Mouse (Mus musculus): Measurements from ENCODE around the gene Klf15. TPM values are rescaled to one million over a fixed set of nuclear protein-coding genes. Genes with fewer than 3 reads are reported as not detected.

Klf15 gene
- total and polyA plus RNA-seq, 2 experiments from 2014 or later, result 20.6 to 35.1 TPM

- Histone ChIP-seq H3K9me3 (ENCODE audit: low read length) (no peaks in the 10 kb centered on the region), H3K4me3 (ENCODE audit: low read depth, low read length) (no peak overlapping the region), H3K4me2 (ENCODE audit: low read depth, low read length, poor library complexity, severe bottlenecking) (no peak overlapping the region), H3K9ac (replicated peaks; ENCODE audit: low read length, poor library complexity, severe bottlenecking) (no peak overlapping the region), H3K4me1 (ENCODE audit: insufficient read depth, low read length) (no peaks in the 10 kb centered on the region), H3K36me3 (ENCODE audit: insufficient read depth, low read length) (peaks cover 11% of the 10 kb centered on the region), H3K27ac (ENCODE audit: low read depth, low read length) (peak overlapping the region; percentile 65), H3K27me3 (ENCODE audit: insufficient read depth, low read length) (no peaks in the 10 kb centered on the region)
- 65% methylated on average over 12 of the region's 12 CpGs for WGBS
- TF ChIP-seq CTCF (IDR thresholded peaks at IDR 0.05), result no peak
- ATAC-seq (ENCODE audit: low FRiP score) (peak; percentile 66), DNase-seq (ENCODE audit: low spot score) (peak; percentile 77)
Observed at GRCm38 (mm10) chr6:90470947-90471541, 8.7 kb downstream of the Klf15 start.

- Histone ChIP-seq H3K36me3 (ENCODE audit: insufficient read depth, low read length) (peaks cover 11% of the 10 kb centered on the region), H3K4me3 (ENCODE audit: low read depth, low read length) (no peak overlapping the region), H3K9me3 (ENCODE audit: low read length) (no peaks in the 10 kb centered on the region), H3K27ac (ENCODE audit: low read depth, low read length) (0 out of 2 replicates have a peak overlapping the region, but pooled peaks have one; percentile 26), H3K4me2 (ENCODE audit: low read depth, low read length, poor library complexity, severe bottlenecking) (no peak overlapping the region), H3K27me3 (ENCODE audit: insufficient read depth, low read length) (no peaks in the 10 kb centered on the region), H3K4me1 (ENCODE audit: insufficient read depth, low read length) (no peaks in the 10 kb centered on the region), H3K9ac (replicated peaks; ENCODE audit: low read length, poor library complexity, severe bottlenecking) (no peak overlapping the region)
- WGBS, result 76% methylated on average over 4 of the region's 4 CpGs
- no peak for TF ChIP-seq CTCF (IDR thresholded peaks at IDR 0.05)
- ATAC-seq (ENCODE audit: low FRiP score), result no peak
- no peak for DNase-seq (ENCODE audit: low spot score)
Observed at GRCm38 (mm10) chr6:90472079-90472478, 9.7 kb downstream of the Klf15 start.

GRCm38 (mm10) chr6:90472697-90473096 lies 10.3 kb downstream of the Klf15 start:
- no peak overlapping the region for H3K4me2 ChIP-seq (ENCODE audit: low read depth, low read length, poor library complexity, severe bottlenecking)
- TF ChIP-seq CTCF (IDR thresholded peaks at IDR 0.05), result no peak
- ATAC-seq (ENCODE audit: low FRiP score) (no peak), DNase-seq (ENCODE audit: low spot score) (no peak)
- no peaks in the 10 kb centered on the region for H3K9me3 ChIP-seq (ENCODE audit: low read length)
- H3K36me3 ChIP-seq (ENCODE audit: insufficient read depth, low read length), result peaks cover 10% of the 10 kb centered on the region
- H3K27ac ChIP-seq (ENCODE audit: low read depth, low read length), result no peak overlapping the region
- WGBS, result 91% methylated on average over 3 of the region's 3 CpGs
- no peak overlapping the region for H3K9ac ChIP-seq (replicated peaks; ENCODE audit: low read length, poor library complexity, severe bottlenecking)
- H3K4me3 ChIP-seq (ENCODE audit: low read depth, low read length), result no peak overlapping the region
- H3K27me3 ChIP-seq (ENCODE audit: insufficient read depth, low read length), result no peaks in the 10 kb centered on the region
- no peaks in the 10 kb centered on the region for H3K4me1 ChIP-seq (ENCODE audit: insufficient read depth, low read length)

GRCm38 (mm10) chr6:90473630-90474360 lies 11.4 kb downstream of the Klf15 start:
- DNase-seq (ENCODE audit: low spot score) (no peak), ATAC-seq (ENCODE audit: low FRiP score) (no peak)
- TF ChIP-seq CTCF (IDR thresholded peaks at IDR 0.05), result no peak
- Histone ChIP-seq H3K27me3 (ENCODE audit: insufficient read depth, low read length) (no peaks in the 10 kb centered on the region), H3K4me1 (ENCODE audit: insufficient read depth, low read length) (no peaks in the 10 kb centered on the region), H3K4me3 (ENCODE audit: low read depth, low read length) (no peak overlapping the region), H3K9me3 (ENCODE audit: low read length) (no peaks in the 10 kb centered on the region), H3K36me3 (ENCODE audit: insufficient read depth, low read length) (peaks cover 7% of the 10 kb centered on the region; the same call in 1 of the 2 replicates), H3K9ac (replicated peaks; ENCODE audit: low read length, poor library complexity, severe bottlenecking) (no peak overlapping the region), H3K27ac (ENCODE audit: low read depth, low read length) (no peak overlapping the region), H3K4me2 (ENCODE audit: low read depth, low read length, poor library complexity, severe bottlenecking) (no peak overlapping the region)
- WGBS, result 95% methylated on average over 24 of the region's 24 CpGs

- H3K27me3 ChIP-seq (ENCODE audit: insufficient read depth, low read length), result no peaks in the 10 kb centered on the region
- peaks cover 7% of the 10 kb centered on the region; the same call in 1 of the 2 replicates for H3K36me3 ChIP-seq (ENCODE audit: insufficient read depth, low read length)
- ATAC-seq (ENCODE audit: low FRiP score) (no peak), DNase-seq (ENCODE audit: low spot score) (no peak)
- 92% methylated on average over 3 of the region's 3 CpGs for WGBS
- H3K9ac ChIP-seq (replicated peaks; ENCODE audit: low read length, poor library complexity, severe bottlenecking), result no peak overlapping the region
- H3K4me3 ChIP-seq (ENCODE audit: low read depth, low read length), result no peak overlapping the region
- TF ChIP-seq CTCF (IDR thresholded peaks at IDR 0.05), result no peak
- no peaks in the 10 kb centered on the region for H3K9me3 ChIP-seq (ENCODE audit: low read length)
- H3K4me2 ChIP-seq (ENCODE audit: low read depth, low read length, poor library complexity, severe bottlenecking), result no peak overlapping the region
- no peak overlapping the region for H3K27ac ChIP-seq (ENCODE audit: low read depth, low read length)
- no peaks in the 10 kb centered on the region for H3K4me1 ChIP-seq (ENCODE audit: insufficient read depth, low read length)
Observed at GRCm38 (mm10) chr6:90474361-90474750, 12.0 kb downstream of the Klf15 start.

DNA sequence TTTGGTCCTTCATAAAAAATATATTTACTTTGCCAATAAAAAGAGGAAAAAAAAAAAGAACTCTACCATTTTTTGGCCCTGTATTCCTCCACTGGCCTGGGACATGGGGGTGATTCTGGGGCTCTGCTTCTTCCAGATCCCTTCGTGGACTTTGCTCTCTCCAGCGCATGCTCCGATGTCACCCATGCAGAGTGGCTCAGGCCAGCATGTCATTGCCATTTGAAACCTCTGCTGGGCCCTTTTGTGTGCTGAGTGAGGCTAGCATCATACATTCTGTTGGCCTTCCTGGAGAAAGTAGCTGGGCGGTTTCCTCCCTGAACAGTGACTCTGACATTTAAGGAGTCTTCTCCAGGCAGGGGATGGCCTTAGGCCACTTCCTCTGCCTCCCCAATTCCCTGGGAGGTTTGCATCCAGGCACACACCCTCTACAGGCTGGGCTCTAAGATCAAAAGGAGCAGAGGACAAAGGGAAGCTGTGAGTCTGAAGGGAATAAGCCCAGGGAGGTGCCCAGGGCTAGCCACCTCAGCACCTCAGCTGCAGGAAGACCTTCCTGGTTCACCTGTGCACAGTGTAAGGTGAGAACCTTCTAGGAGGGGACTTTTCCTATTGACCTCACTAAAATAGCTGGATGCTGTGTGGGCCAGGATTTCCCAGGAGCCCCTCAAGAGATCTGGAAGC lies 12.9 kb downstream of the Klf15 start:
- H3K4me2 ChIP-seq (ENCODE audit: low read depth, low read length, poor library complexity, severe bottlenecking), result no peak overlapping the region
- peaks cover 4% of the 10 kb centered on the region; the same call in 1 of the 2 replicates for H3K36me3 ChIP-seq (ENCODE audit: insufficient read depth, low read length)
- no peak for ATAC-seq (ENCODE audit: low FRiP score)

More for the DNA sequence above, 12.9 kb downstream of the Klf15 start:
- Histone ChIP-seq H3K27me3 (ENCODE audit: insufficient read depth, low read length) (no peaks in the 10 kb centered on the region), H3K4me3 (ENCODE audit: low read depth, low read length) (no peak overlapping the region), H3K27ac (ENCODE audit: low read depth, low read length) (no peak overlapping the region), H3K4me1 (ENCODE audit: insufficient read depth, low read length) (no peaks in the 10 kb centered on the region), H3K9me3 (ENCODE audit: low read length) (no peaks in the 10 kb centered on the region), H3K9ac (replicated peaks; ENCODE audit: low read length, poor library complexity, severe bottlenecking) (no peak overlapping the region)
- no peak for DNase-seq (ENCODE audit: low spot score)
- WGBS, result 70% methylated on average over 4 of the region's 4 CpGs
- TF ChIP-seq CTCF (IDR thresholded peaks at IDR 0.05), result no peak

All from midbrain, postnatal 0 days (tissue).